Mouse (Mus musculus): ENCODE measurements around the gene Sarm1.

- TF ChIP-seq EP300 (IDR thresholded peaks at IDR 0.05; ENCODE audit: low read depth) (no peak), CTCF (IDR thresholded peaks at IDR 0.05; ENCODE audit: low read depth) (no peak)
Observed at GRCm38 (mm10) chr11:78512025-78512957, 14.7 kb upstream of the Sarm1 start, which contains the start of the genes Tmem199 and Poldip2.

All from liver, postnatal 0 days (tissue).